Mouse (Mus musculus) lung, adult 2 months (tissue): ENCODE measurements around the gene Edem2. TPM values are rescaled to one million over a fixed set of nuclear protein-coding genes. Genes with fewer than 3 reads are reported as not detected.

Source experiments
- DNase-seq: peaks from one replicate; pipeline ENCODE4 v3.0.0; 2022
- H3K4me1 ChIP-seq: fragments of 200-500 bp; 2 replicates; pipeline ENCODE4 v1.6.1; 2011; ENCODE audit warnings: low read length; ENCODE audit not compliant: control insufficient read depth, insufficient read depth
- H3K4me3 ChIP-seq: fragments of 200-500 bp; replicated peaks from 2 replicates; pipeline ENCODE3; 2011; ENCODE audit warnings: low read depth, mild to moderate bottlenecking, control low read depth, low read length; ENCODE audit errors: extremely low read depth
- CTCF ChIP-seq: fragments of 200-500 bp; IDR thresholded peaks from 2 replicates; pipeline ENCODE4 v1.5.1; 2011; ENCODE audit warnings: mild to moderate bottlenecking, low read length, control low read depth; ENCODE audit not compliant: insufficient read depth
- POLR2A ChIP-seq: fragments of 200-500 bp; IDR thresholded peaks from 2 replicates; pipeline ENCODE4 v1.6.1; 2011; ENCODE audit warnings: low read depth, mild to moderate bottlenecking, control low read depth, low read length, borderline replicate concordance; ENCODE audit errors: extremely low read depth
- WGBS: fragments of 180-500 bp; shearing (Covaris S2); methylation state at CpG from one replicate; pipeline ENCODE4 v1.1.7; 2018; 5-methylcytosine and 5-hydroxymethylcytosine counted together
- polyA plus RNA-seq: library from polyadenylated mRNA; depleted of rRNA; stranded (reverse); fragments of >200 nt; gene quantifications from 2 replicates; pipeline ENCODE4 v1.2.3, GENCODE M21; 2012

Gene Edem2
- polyA plus RNA-seq, 1 experiment = 50.3 TPM

GRCm38 (mm10) chr2:155756855-155757566 is 27.7 kb upstream of the Edem2 start:
- H3K4me3 ChIP-seq = no peak overlapping the region

GRCm38 (mm10) chr2:155755746-155756145 is 26.5 kb upstream of the Edem2 start:
- Histone ChIP-seq H3K4me1 (no peaks in the 10 kb centered on the region), H3K4me3 (no peak overlapping the region)
- WGBS = 0% methylated on average over 1 of the region's 1 CpGs
- peak; percentile 43 for DNase-seq
- no peak for TF ChIP-seq POLR2A
- TF ChIP-seq CTCF = peak; percentile 67

More at GRCm38 (mm10) chr2:155756855-155757566, 27.7 kb upstream of the Edem2 start:
- no peaks in the 10 kb centered on the region for H3K4me1 ChIP-seq
- TF ChIP-seq POLR2A (no peak), CTCF (no peak)
- 59% methylated on average over 14 of the region's 14 CpGs for WGBS
- no peak for DNase-seq

DNA sequence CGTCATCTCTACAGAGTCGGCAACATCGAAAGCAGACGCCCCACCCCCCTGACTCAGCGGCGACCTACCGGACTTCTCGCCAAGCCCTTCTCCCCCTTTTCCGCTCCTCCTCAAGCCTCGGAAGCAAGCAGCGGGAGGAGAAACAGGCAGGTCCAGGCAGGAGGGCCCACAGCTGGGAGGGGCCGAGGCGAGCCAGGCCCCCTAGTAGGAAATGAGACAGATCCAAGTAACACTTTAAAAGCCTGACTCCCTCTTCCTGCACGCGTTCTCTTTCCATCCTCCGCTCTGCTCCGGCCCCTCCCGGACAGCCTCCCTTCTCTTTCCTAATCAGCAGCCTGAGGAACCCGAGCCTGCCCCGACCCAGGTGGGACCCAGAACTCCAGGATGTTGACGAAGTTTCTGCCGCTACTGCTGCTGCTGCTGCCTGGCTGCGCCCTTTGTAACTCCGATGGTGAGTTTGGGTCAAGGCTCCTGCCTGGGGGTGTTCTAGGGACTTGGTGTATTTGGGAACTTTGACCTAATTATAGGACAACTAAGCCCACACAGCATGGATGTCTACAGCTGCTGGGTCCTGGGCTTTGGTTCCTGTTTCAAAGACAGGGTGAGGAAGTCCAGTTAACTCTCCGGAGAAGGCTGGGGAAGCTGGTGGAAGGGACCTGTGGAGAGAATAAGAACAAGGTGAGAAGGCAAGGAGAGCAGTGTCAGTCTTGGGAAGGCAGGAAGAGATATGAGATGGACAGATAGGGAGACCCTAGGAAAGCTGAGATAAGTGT is 21.9 kb upstream of the Edem2 start, which contains the start of gene Procr:
Gene Procr, plus strand, starts transcription at position 104 of the 773 bp plus-strand sequence.
- 3% methylated on average over 25 of the region's 25 CpGs for WGBS
- no peak for TF ChIP-seq POLR2A
- no peak for TF ChIP-seq CTCF
- DNase-seq = peak; percentile 32
- Histone ChIP-seq H3K4me1 (no peaks in the 10 kb centered on the region), H3K4me3 (peak within 1 kb of the TSS; percentile 48)

DNA sequence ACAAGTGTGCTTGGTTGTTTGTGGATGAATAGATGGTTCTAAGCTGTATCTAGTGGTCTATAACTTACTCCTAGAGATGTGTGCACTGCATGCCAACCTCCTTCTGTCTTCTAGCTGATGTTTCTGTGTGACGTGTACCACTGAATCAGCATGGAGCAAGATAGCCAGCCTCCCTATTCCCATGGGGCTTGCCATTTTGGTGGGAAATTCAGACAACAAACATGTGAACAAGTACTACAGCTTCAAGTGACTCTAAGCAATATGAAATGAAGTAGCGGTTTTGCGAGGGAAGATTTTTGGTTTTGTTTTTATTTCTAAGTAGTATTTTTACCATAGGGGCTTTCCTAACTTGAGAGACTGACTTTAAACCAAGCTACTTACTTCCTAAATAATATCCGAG is 20.1 kb upstream of the Edem2 start:
- H3K4me1 ChIP-seq = no peaks in the 10 kb centered on the region
- no peak for TF ChIP-seq CTCF
- no peak for TF ChIP-seq POLR2A
- 83% methylated on average over 4 of the region's 4 CpGs for WGBS
- H3K4me3 ChIP-seq = no peak overlapping the region
- no peak for DNase-seq

GRCm38 (mm10) chr2:155745487-155745886 is 16.2 kb upstream of the Edem2 start:
- TF ChIP-seq CTCF = no peak
- TF ChIP-seq POLR2A = no peak
- 45% methylated on average over 3 of the region's 3 CpGs for WGBS
- H3K4me1 ChIP-seq = no peaks in the 10 kb centered on the region
- no peak overlapping the region for H3K4me3 ChIP-seq
- no peak for DNase-seq

DNA sequence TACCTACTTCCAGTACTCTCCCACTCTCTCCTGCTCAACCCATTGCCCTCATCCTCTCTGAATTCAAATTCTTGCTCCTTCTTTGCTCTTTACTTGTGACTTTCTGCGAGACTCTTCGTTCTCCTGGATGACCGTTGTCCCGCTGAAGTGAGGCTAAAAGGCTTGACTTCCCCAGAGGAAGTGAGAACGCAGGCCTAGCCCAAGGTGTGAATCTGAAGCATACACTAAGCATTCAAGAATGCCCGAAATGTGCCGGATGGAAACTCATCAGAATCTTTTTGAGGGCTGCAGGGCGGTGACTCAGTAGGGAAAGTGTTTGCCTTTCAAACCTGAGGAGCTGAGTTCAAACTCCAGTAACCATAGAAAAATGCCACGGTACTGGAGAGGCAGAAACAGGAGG is 14.1 kb upstream of the Edem2 start:
- DNase-seq = no peak
- no peak for TF ChIP-seq POLR2A
- no peak for TF ChIP-seq CTCF
- 46% methylated on average over 9 of the region's 9 CpGs for WGBS

DNA sequence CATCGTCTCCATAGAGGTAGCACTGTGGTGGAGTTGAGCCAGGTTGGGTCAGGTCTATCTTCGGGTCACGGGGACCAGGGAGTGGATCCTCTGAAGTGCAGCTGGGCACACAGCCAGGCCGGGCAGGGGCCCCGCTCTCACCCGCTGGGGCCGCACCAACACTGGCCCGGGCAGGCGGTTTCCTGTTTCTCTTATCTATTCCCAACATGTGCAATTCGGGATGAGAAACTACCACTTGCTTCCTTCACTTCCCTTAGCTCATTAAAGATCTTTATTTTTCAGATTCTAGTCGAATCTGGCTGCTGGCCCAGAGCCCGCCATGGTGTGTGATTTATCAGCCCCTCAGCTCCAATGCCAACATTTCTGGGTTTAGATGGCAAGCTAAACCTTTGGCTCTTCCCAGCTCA is 13.7 kb upstream of the Edem2 start:
- Histone ChIP-seq H3K4me3 (no peak overlapping the region), H3K4me1 (0 out of 2 replicates have a peak, but pooled peaks cover 2% of the 10 kb centered on the region)
- peak; percentile 30 for DNase-seq
- no peak for TF ChIP-seq POLR2A
- TF ChIP-seq CTCF = no peak
- WGBS = 11% methylated on average over 12 of the region's 12 CpGs

More for the DNA sequence above, 14.1 kb upstream of the Edem2 start:
- H3K4me3 ChIP-seq = no peak overlapping the region
- no peaks in the 10 kb centered on the region for H3K4me1 ChIP-seq

DNA sequence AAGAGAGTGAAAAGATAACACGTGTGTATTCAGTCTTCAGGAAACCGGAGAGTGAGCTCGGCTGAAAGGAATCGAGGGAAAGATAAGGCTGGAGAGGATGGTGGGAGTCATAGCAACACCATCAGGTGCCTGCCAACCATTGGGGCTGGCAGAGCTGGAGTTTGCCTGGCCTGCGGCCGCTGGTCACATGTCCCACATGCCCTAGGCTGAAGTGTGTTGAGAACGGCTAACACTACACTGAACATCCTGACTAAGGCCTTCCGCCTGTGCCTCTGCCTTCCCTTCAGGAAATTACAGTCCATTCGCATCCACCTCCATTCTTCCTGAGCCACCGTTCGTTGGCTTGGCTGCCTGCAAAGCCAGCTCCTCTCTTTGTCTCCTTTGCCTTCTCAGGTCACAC is 12.9 kb upstream of the Edem2 start:
- no peak for TF ChIP-seq CTCF
- no peak for TF ChIP-seq POLR2A
- DNase-seq = no peak
- Histone ChIP-seq H3K4me3 (no peak overlapping the region), H3K4me1 (peaks cover 2% of the 10 kb centered on the region; the same call in 1 of the 2 replicates)
- WGBS = 31% methylated on average over 11 of the region's 11 CpGs

DNA sequence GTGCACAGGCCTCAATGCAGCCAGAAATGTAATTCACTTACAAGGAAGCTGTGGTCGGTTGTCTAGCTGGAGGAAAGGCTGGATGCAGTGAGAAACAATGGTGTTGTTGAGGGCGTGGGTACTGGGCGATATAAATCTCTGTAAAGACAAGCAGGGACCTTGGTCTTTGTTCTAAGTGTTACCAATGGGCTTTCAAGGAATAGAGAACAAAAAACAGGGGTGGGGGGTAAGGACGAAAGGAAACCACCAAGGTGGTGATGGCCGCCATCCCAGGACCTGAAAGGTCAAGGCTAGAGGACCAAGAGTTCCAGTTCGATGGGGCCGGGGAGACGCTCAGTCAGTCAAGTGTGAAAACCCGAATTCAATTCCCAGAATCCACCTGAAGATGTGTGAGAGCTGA is 8.5 kb upstream of the Edem2 start:
- no peak overlapping the region for H3K4me3 ChIP-seq
- peaks cover 2% of the 10 kb centered on the region; the same call in 1 of the 2 replicates for H3K4me1 ChIP-seq
- DNase-seq = no peak
- TF ChIP-seq CTCF (no peak), POLR2A (no peak)
- WGBS = 56% methylated on average over 9 of the region's 9 CpGs
